In the genomic region with DNA sequence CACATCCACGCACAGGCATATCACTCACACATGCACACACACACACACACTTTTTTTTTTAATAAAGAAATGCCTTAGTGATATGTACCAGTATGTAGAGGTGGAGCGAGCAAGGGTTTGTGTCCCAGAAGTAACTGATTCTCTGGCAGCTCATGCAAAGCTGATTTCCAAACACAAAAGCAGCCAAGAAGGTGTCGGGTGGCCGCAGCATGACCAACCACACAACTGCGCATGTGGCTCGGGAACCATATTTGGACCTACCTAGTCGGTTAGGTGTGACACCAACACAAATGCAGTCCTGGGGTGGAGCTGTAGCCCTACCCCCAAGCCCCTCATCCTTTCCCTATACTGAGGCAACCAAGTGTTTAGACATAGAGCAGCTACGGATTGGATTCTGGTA, we compare ENCODE assay signal across 23 mouse cellular contexts. TPM values are rescaled to one million over a fixed set of nuclear protein-coding genes. Genes with fewer than 3 reads are reported as not detected.
DNase-seq lines count a peak whose midpoint lies in the region; ATAC-seq lines count a peak whose summit lies in the region.
"Had no signal": no experiment of that assay in that cellular context is flagged by ENCODE, and none has a peak within 500 bp of the region (broad histone marks: within the 10 kb centered on the region; RNA-seq: fewer than 3 reads in every experiment).

No protein-coding gene starts in this region.

- H3K4me1 ChIP-seq in heart, embryonic 11.5 days (ENCODE audit: control insufficient read depth, insufficient read depth, low read length), result no peaks in the 10 kb centered on the region
- H3K4me1 ChIP-seq: embryonic facial prominence, embryonic 13.5 days; embryonic facial prominence, embryonic 15.5 days; forebrain, embryonic 12.5 days had no signal

- H3K27ac ChIP-seq in heart, embryonic 11.5 days (ENCODE audit: low read depth, low read length), result no peak overlapping the region
- H3K27ac ChIP-seq: embryonic facial prominence, embryonic 13.5 days; embryonic facial prominence, embryonic 15.5 days; forebrain, embryonic 10.5 days; forebrain, embryonic 12.5 days had no signal

- peak; percentile 57 to 66 for DNase-seq in cerebellum, postnatal 10 days
- DNase-seq in cerebellum, adult 18-20 months, result no peak
- peak; percentile 11 for DNase-seq in gastrocnemius, adult 18-20 months (ENCODE audit: low spot score)
- no peak for DNase-seq in gastrocnemius, postnatal 14 days
- DNase-seq in heart, adult 11 months, result peak; percentile 67
- DNase-seq in right cerebral cortex, postnatal 4 days, result no peak
- DNase-seq: adrenal gland, adult 2 months; adrenal gland, postnatal 25 days; cerebellum, adult 11 months; cerebellum, adult 2 months; cerebellum, adult 9-10 months; cerebellum, postnatal 25 days; embryo, embryonic 11 days had no signal

- ATAC-seq in heart, embryonic 11.5 days (replicated peaks; ENCODE audit: insufficient number of reproducible peaks, low FRiP score, low TSS enrichment), result no peak
- ATAC-seq: forebrain, embryonic 14.5 days; forebrain, embryonic 16.5 days had no signal

- no peak overlapping the region for H3K4me2 ChIP-seq in heart, embryonic 11.5 days
- H3K4me2 ChIP-seq: embryonic facial prominence, embryonic 13.5 days; embryonic facial prominence, embryonic 15.5 days; forebrain, embryonic 12.5 days had no signal

- H3K9me3 ChIP-seq in heart, embryonic 11.5 days (replicated peaks; ENCODE audit: control insufficient read depth, low read length), result no peaks in the 10 kb centered on the region
- H3K9me3 ChIP-seq: embryonic facial prominence, embryonic 13.5 days; embryonic facial prominence, embryonic 15.5 days; forebrain, embryonic 10.5 days; forebrain, embryonic 12.5 days had no signal

- no peak overlapping the region for H3K9ac ChIP-seq in heart, embryonic 11.5 days (ENCODE audit: low read depth, low read length)
- H3K9ac ChIP-seq: embryonic facial prominence, embryonic 13.5 days; embryonic facial prominence, embryonic 15.5 days; forebrain, embryonic 12.5 days had no signal

- no peaks in the 10 kb centered on the region for H3K36me3 ChIP-seq in heart, embryonic 11.5 days (ENCODE audit: control insufficient read depth, insufficient read depth, low read length)
- H3K36me3 ChIP-seq: embryonic facial prominence, embryonic 13.5 days; embryonic facial prominence, embryonic 15.5 days; forebrain, embryonic 10.5 days; forebrain, embryonic 12.5 days had no signal

- 85% methylated on average over 8 of the region's 8 CpGs for WGBS in heart, embryonic 11.5 days (ENCODE audit: insufficient replicate concordance)

- no peaks in the 10 kb centered on the region for H3K27me3 ChIP-seq in heart, embryonic 11.5 days (ENCODE audit: control insufficient read depth, insufficient read depth, low read length)
- H3K27me3 ChIP-seq: embryonic facial prominence, embryonic 13.5 days; embryonic facial prominence, embryonic 15.5 days had no signal

- H3K4me3 ChIP-seq in heart, embryonic 11.5 days (ENCODE audit: low read depth, low read length), result no peak overlapping the region
- H3K4me3 ChIP-seq: embryonic facial prominence, embryonic 13.5 days; embryonic facial prominence, embryonic 15.5 days; erythroblast, embryonic 14.5 days; forebrain, embryonic 10.5 days; forebrain, embryonic 12.5 days had no signal

- intact Hi-C loops in gastrocnemius, postnatal 14 days (cut with DNase I; ENCODE audit: low total_unique reads), result no loop called here

RNA-seq across cellular contexts. Expression of a gene that starts 45.5 kb away (rescaled TPM):
- total RNA-seq in gastrocnemius, adult 18-20 months (2021), result 1 to 10 TPM; 3.7 to 4.1 TPM
- 1 to 10 TPM; 3.6 to 4.6 TPM for total RNA-seq in gastrocnemius, postnatal 14 days (2021)
- polyA plus RNA-seq in heart, embryonic 11.5 days (2014; fragmentation: Nextera tagmentation; extraction: Ambion mirVana), result 17.4 TPM in 2 replicates

RNA-seq across cellular contexts. Expression of a gene that starts 50.8 kb away (rescaled TPM):
- 1 to 10 TPM; 6.2 to 7.2 TPM for total RNA-seq in gastrocnemius, adult 18-20 months (2021)
- 10 to 100 TPM in 1 of 2 experiments, 1 to 10 TPM in 1; 9.6 to 12.4 TPM for total RNA-seq in gastrocnemius, postnatal 14 days (2021)
- polyA plus RNA-seq in heart, embryonic 11.5 days (2014; fragmentation: Nextera tagmentation; extraction: Ambion mirVana), result 0.90 and 1.6 TPM in 2 replicates
- total RNA-seq: common myeloid progenitor, adult 5-6 weeks; MEL had no signal
- polyA plus RNA-seq: erythroblast, embryonic 14.5 days had no signal

Comparison
In these comparisons a context has a peak if more than half of its experiments do, and no peak if none do; other contexts are left out.
1. DNase-seq: peak in cerebellum, postnatal 10 days (2 of 2), gastrocnemius, adult 18-20 months (single experiment) and heart, adult 11 months (single experiment); none in cerebellum, adult 18-20 months (0 of 2), gastrocnemius, postnatal 14 days (single experiment) and right cerebral cortex, postnatal 4 days (single experiment).